Mouse (Mus musculus) CH12.LX (cell line): ENCODE data around the gene Hacl1. TPM values are rescaled to one million over a fixed set of nuclear protein-coding genes. Genes with fewer than 3 reads are reported as not detected.

Source experiments
- DNase-seq: peaks from one replicate; pipeline ENCODE4 v3.0.0-alpha.2; 2013; ENCODE audit errors: extremely low read depth
- H3K27ac ChIP-seq: 2 replicates; pipeline ENCODE4 v1.5.1; 2012; ENCODE audit warnings: low read depth, mild to moderate bottlenecking, control low read depth, moderate library complexity; ENCODE audit not compliant: insufficient read depth
- H3K27me3 ChIP-seq: replicated peaks from 2 replicates; pipeline ENCODE3; 2012; ENCODE audit warnings: inconsistent platforms
- H3K36me3 ChIP-seq, 2 experiments: replicated peaks in 1 of 2; 2 replicates each; pipeline versions ENCODE3 to v1.6.1; 2012; ENCODE audit warnings: inconsistent platforms in 1 of 2, low read length in 1 of 2, mild to moderate bottlenecking in 1 of 2, mixed read lengths in 1 of 2, moderate library complexity in 1 of 2; ENCODE audit not compliant: control insufficient read depth in 1 of 2, insufficient read depth in 1 of 2
- H3K4me1 ChIP-seq, 2 experiments: 2 replicates each; pipeline ENCODE4 v1.6.1; 2012; ENCODE audit warnings: inconsistent platforms in 1 of 2, moderate library complexity in 1 of 2; ENCODE audit not compliant: insufficient read depth in 2 of 2, control insufficient read depth in 1 of 2
- H3K4me2 ChIP-seq: 2 replicates; pipeline ENCODE4 v1.6.1; 2012; ENCODE audit warnings: low read depth, mild to moderate bottlenecking, control low read depth; ENCODE audit not compliant: poor library complexity, insufficient read depth, severe bottlenecking
- H3K4me3 ChIP-seq, 3 experiments: fragments of 150-350 bp in 1 of 3; sonication (generic) in 1 of 3; replicated peaks in 1 of 3; 2 replicates each; pipeline versions ENCODE3 to v1.5.1; 2011 to 2012; ENCODE audit warnings: low read depth in 2 of 3, low read length in 2 of 3, mild to moderate bottlenecking in 2 of 3, moderate library complexity in 2 of 3, control low read depth in 1 of 3, improper control_type of control experiment in 1 of 3, inconsistent platforms in 1 of 3, mixed read lengths in 1 of 3; ENCODE audit not compliant: poor library complexity in 1 of 3
- H3K79me2 ChIP-seq: replicated peaks from 2 replicates; pipeline ENCODE4 v1.6.1; 2012; ENCODE audit warnings: mild to moderate bottlenecking, moderate library complexity; ENCODE audit not compliant: control insufficient read depth, poor library complexity, insufficient read depth, severe bottlenecking; ENCODE audit errors: extremely low read depth
- H3K9ac ChIP-seq: 2 replicates; pipeline ENCODE4 v1.6.1; 2012; ENCODE audit warnings: low read depth, mild to moderate bottlenecking, control low read depth, moderate library complexity; ENCODE audit not compliant: insufficient read depth
- H3K9me3 ChIP-seq: replicated peaks from 2 replicates; pipeline ENCODE3; 2012; ENCODE audit warnings: low read length, inconsistent platforms, mixed read lengths
- BHLHE40 ChIP-seq: IDR thresholded peaks from 2 replicates; pipeline ENCODE4 v1.6.1; 2011; ENCODE audit warnings: mild to moderate bottlenecking, low read depth, low read length, improper control_type of control experiment
- CHD1 ChIP-seq: IDR thresholded peaks from 2 replicates; pipeline ENCODE4 v1.6.1; 2012; ENCODE audit warnings: low read depth, low read length, improper control_type of control experiment, inconsistent platforms
- CHD2 ChIP-seq: IDR thresholded peaks from 2 replicates; pipeline ENCODE4 v1.6.1; 2011; ENCODE audit warnings: low read length, improper control_type of control experiment
- CTCF ChIP-seq, 2 experiments: IDR thresholded peaks in 1 of 2; conservative IDR thresholded peaks in 1 of 2; 2 replicates each; pipeline ENCODE4 v1.5.1; 2011 to 2012; ENCODE audit warnings: low read depth in 2 of 2, low read length in 2 of 2, improper control_type of control experiment in 1 of 2, inconsistent platforms in 1 of 2, mild to moderate bottlenecking in 1 of 2, moderate library complexity in 1 of 2
- E2F4 ChIP-seq: IDR thresholded peaks from 2 replicates; pipeline ENCODE4 v1.6.1; 2011; ENCODE audit warnings: low read depth, low read length, improper control_type of control experiment; ENCODE audit not compliant: insufficient replicate concordance
- ELF1 ChIP-seq: IDR thresholded peaks from 2 replicates; pipeline ENCODE4 v1.6.1; 2014; ENCODE audit warnings: low read depth, mild to moderate bottlenecking, inconsistent platforms, low read length, improper control_type of control experiment
- EP300 ChIP-seq: IDR thresholded peaks from 2 replicates; pipeline ENCODE4 v1.6.1; 2011; ENCODE audit warnings: low read length, improper control_type of control experiment
- ETS1 ChIP-seq: conservative IDR thresholded peaks from 2 replicates; pipeline ENCODE4 v1.6.1; 2012; ENCODE audit warnings: low read depth, mild to moderate bottlenecking, inconsistent platforms, low read length, improper control_type of control experiment, moderate library complexity
- GABPA ChIP-seq: IDR thresholded peaks from 2 replicates; pipeline ENCODE4 v1.6.1; 2012; ENCODE audit warnings: low read depth, low read length, improper control_type of control experiment, inconsistent platforms; ENCODE audit not compliant: insufficient replicate concordance
- HCFC1 ChIP-seq: IDR thresholded peaks from 2 replicates; pipeline ENCODE4 v1.6.1; 2012; ENCODE audit warnings: low read depth, mild to moderate bottlenecking, inconsistent platforms, low read length, improper control_type of control experiment
- IRF4 ChIP-seq: IDR thresholded peaks from 2 replicates; pipeline ENCODE4 v1.6.1; 2014; ENCODE audit warnings: low read depth, mild to moderate bottlenecking, inconsistent platforms, low read length, improper control_type of control experiment
- JUN ChIP-seq: IDR thresholded peaks from 2 replicates; pipeline ENCODE4 v1.6.1; 2011; ENCODE audit warnings: low read depth, mild to moderate bottlenecking, low read length, improper control_type of control experiment, moderate library complexity; ENCODE audit not compliant: insufficient read depth
- JUND ChIP-seq: conservative IDR thresholded peaks from 2 replicates; pipeline ENCODE4 v1.6.1; 2011; ENCODE audit warnings: low read depth, low read length, improper control_type of control experiment
- KAT2A ChIP-seq: IDR thresholded peaks from 2 replicates; pipeline ENCODE4 v1.6.1; 2012; ENCODE audit warnings: low read length, improper control_type of control experiment, inconsistent platforms; ENCODE audit not compliant: insufficient replicate concordance
- MAFK ChIP-seq: IDR thresholded peaks from 2 replicates; pipeline ENCODE4 v1.6.1; 2011; ENCODE audit warnings: low read length, improper control_type of control experiment; ENCODE audit not compliant: insufficient replicate concordance
- MAX ChIP-seq: IDR thresholded peaks from 2 replicates; pipeline ENCODE4 v1.6.1; 2011; ENCODE audit warnings: low read length, improper control_type of control experiment
- MAZ ChIP-seq: IDR thresholded peaks from 2 replicates; pipeline ENCODE4 v1.6.1; 2012; ENCODE audit warnings: low read depth, mild to moderate bottlenecking, inconsistent platforms, low read length, improper control_type of control experiment, moderate library complexity
- MEF2A ChIP-seq: IDR thresholded peaks from 2 replicates; pipeline ENCODE4 v1.6.1; 2014; ENCODE audit warnings: low read depth, mild to moderate bottlenecking, inconsistent platforms, low read length, improper control_type of control experiment, borderline replicate concordance
- MXI1 ChIP-seq: IDR thresholded peaks from 2 replicates; pipeline ENCODE4 v1.6.1; 2011; ENCODE audit warnings: mild to moderate bottlenecking, low read depth, low read length, improper control_type of control experiment
- MYC ChIP-seq: IDR thresholded peaks from 2 replicates; pipeline ENCODE4 v1.6.1; 2011; ENCODE audit warnings: low read depth, mild to moderate bottlenecking, improper control_type of control experiment, low read length
- NELFE ChIP-seq: IDR thresholded peaks from 2 replicates; pipeline ENCODE4 v1.6.1; 2011; ENCODE audit warnings: low read depth, low read length, improper control_type of control experiment
- NRF1 ChIP-seq: IDR thresholded peaks from 2 replicates; pipeline ENCODE4 v1.6.1; 2014; ENCODE audit warnings: low read depth, mild to moderate bottlenecking, inconsistent platforms, low read length, improper control_type of control experiment, moderate library complexity
- PAX5 ChIP-seq: IDR thresholded peaks from 2 replicates; pipeline ENCODE4 v1.6.1; 2012; ENCODE audit warnings: low read length, inconsistent platforms, mixed read lengths
- POLR2A ChIP-seq: IDR thresholded peaks from 2 replicates; pipeline ENCODE4 v1.6.1; 2011; ENCODE audit warnings: low read depth, mild to moderate bottlenecking, improper control_type of control experiment, low read length
- POLR2AphosphoS2 ChIP-seq: IDR thresholded peaks from 2 replicates; pipeline ENCODE4 v1.6.1; 2011; ENCODE audit warnings: low read depth, low read length, improper control_type of control experiment
- RAD21 ChIP-seq: IDR thresholded peaks from 2 replicates; pipeline ENCODE4 v1.6.1; 2011; ENCODE audit warnings: low read depth, mild to moderate bottlenecking, low read length, improper control_type of control experiment, moderate library complexity
- RCOR1 ChIP-seq: conservative IDR thresholded peaks from 2 replicates; pipeline ENCODE4 v1.6.1; 2012; ENCODE audit warnings: low read depth, mild to moderate bottlenecking, inconsistent platforms, low read length, improper control_type of control experiment
- SIN3A ChIP-seq: IDR thresholded peaks from 2 replicates; pipeline ENCODE4 v1.6.1; 2012; ENCODE audit warnings: low read length, improper control_type of control experiment, inconsistent platforms
- SMC3 ChIP-seq: IDR thresholded peaks from 2 replicates; pipeline ENCODE4 v1.6.1; 2011; ENCODE audit warnings: low read depth, low read length, improper control_type of control experiment
- TBP ChIP-seq: conservative IDR thresholded peaks from 2 replicates; pipeline ENCODE4 v1.6.1; 2011; ENCODE audit warnings: low read depth, low read length, improper control_type of control experiment
- TCF12 ChIP-seq: IDR thresholded peaks from 2 replicates; pipeline ENCODE4 v1.6.1; 2014; ENCODE audit warnings: low read depth, mild to moderate bottlenecking, inconsistent platforms, low read length, improper control_type of control experiment
- UBTF ChIP-seq: IDR thresholded peaks from 2 replicates; pipeline ENCODE4 v1.6.1; 2012; ENCODE audit warnings: low read depth, mild to moderate bottlenecking, inconsistent platforms, low read length, improper control_type of control experiment, moderate library complexity
- USF1 ChIP-seq: IDR thresholded peaks from 2 replicates; pipeline ENCODE4 v1.6.1; 2014; ENCODE audit warnings: low read depth, mild to moderate bottlenecking, inconsistent platforms, low read length, improper control_type of control experiment
- USF2 ChIP-seq: conservative IDR thresholded peaks from 2 replicates; pipeline ENCODE4 v1.6.1; 2011; ENCODE audit warnings: low read depth, low read length, improper control_type of control experiment
- ZC3H11A ChIP-seq: IDR thresholded peaks from 2 replicates; pipeline ENCODE4 v1.6.1; 2012; ENCODE audit warnings: low read depth, mild to moderate bottlenecking, inconsistent platforms, low read length, improper control_type of control experiment
- ZKSCAN1 ChIP-seq: IDR thresholded peaks from 2 replicates; pipeline ENCODE4 v1.6.1; 2012; ENCODE audit warnings: low read depth, inconsistent platforms, low read length, improper control_type of control experiment, borderline replicate concordance
- ZMIZ1 ChIP-seq: IDR thresholded peaks from 2 replicates; pipeline ENCODE4 v1.6.1; 2012; ENCODE audit warnings: low read depth, mild to moderate bottlenecking, inconsistent platforms, low read length, improper control_type of control experiment
- ZNF384 ChIP-seq: IDR thresholded peaks from 2 replicates; pipeline ENCODE4 v1.6.1; 2012; ENCODE audit warnings: low read depth, low read length, improper control_type of control experiment, inconsistent platforms
- dilution Hi-C: fragments of 300-500 bp; cut with MboI; formaldehyde crosslinking; loops from 2 replicates; pipeline ENCODE4 v1.14.3; 2020; ENCODE audit warnings: low sequenced_read_pairs; ENCODE audit not compliant: extremely low pct_unique_long_range_greater_than_20kb, extremely low pct_ligation_motif_present
- in situ Hi-C: fragments of 300-500 bp; cut with MboI; formaldehyde crosslinking; loops from 3 replicates; pipeline ENCODE4 v1.14.3; 2019; ENCODE audit warnings: low sequenced_read_pairs, low pct_ligation_motif_present, low pct_unique_long_range_greater_than_20kb, mixed read lengths
- polyA plus RNA-seq: library from polyadenylated mRNA; unstranded; fragments of >175 nt; gene quantifications from 2 replicates; pipeline ENCODE4 v1.2.1, GENCODE M21; 2012; ENCODE audit warnings: low read depth; ENCODE audit not compliant: insufficient read length
- total RNA-seq, 2 experiments: library from RNA; depleted of rRNA; stranded (reverse); fragments of 300-350 nt in 1 of 2; fragments of >200 nt in 1 of 2; gene quantifications; 2 replicates each; pipeline ENCODE4 v1.2.3; 2012 to 2014

The Hacl1 gene
- total and polyA plus RNA-seq, 3 experiments, result 13.6 to 22.6 (median 20.2) TPM

GRCm38 (mm10) chr14:31661671-31662554 is 20.8 kb upstream of the Hacl1 start:
- H3K4me2 ChIP-seq, result peak overlapping the region; percentile 46
- dilution Hi-C loops, result no loop called here
- peak overlapping the region; percentile 26 to 37 (median 32) for H3K4me3 ChIP-seq
- in situ Hi-C loops, result no loop called here
- no peaks in the 10 kb centered on the region for H3K27me3 ChIP-seq
- peaks cover 39 to 92% of the 10 kb centered on the region in 2 experiments for H3K4me1 ChIP-seq
- H3K79me2 ChIP-seq, result no peaks in the 10 kb centered on the region; the same call in 1 of the 2 replicates
- peak overlapping the region; percentile 59 for H3K9ac ChIP-seq
- peaks cover 3 to 19% of the 10 kb centered on the region in 2 experiments for H3K36me3 ChIP-seq
- peak overlapping the region; percentile 80 for H3K27ac ChIP-seq
- peak; percentile 71 for DNase-seq
- peaks cover 4% of the 10 kb centered on the region for H3K9me3 ChIP-seq
- peak in 1 of 2 experiments; percentile 13; a peak in 1 of 4 replicates for TF ChIP-seq CTCF (conservative IDR thresholded peaks at IDR 0.05 in 1 of 2, IDR thresholded peaks at IDR 0.05 in 1 of 2; ENCODE audit: low read depth in 2 of 2, low read length in 2 of 2)
- TF ChIP-seq TCF12, result peak; percentile 54; the same call in 1 of the 2 replicates
- TF ChIP-seq CHD2, result no peak
- TF ChIP-seq IRF4, result no peak; the same call in 1 of the 2 replicates
- TF ChIP-seq HCFC1, result no peak
- TF ChIP-seq USF2, result no peak
- TF ChIP-seq EP300, result no peak
- TF ChIP-seq ZNF384, result no peak
- TF ChIP-seq ZKSCAN1, result no peak
- no peak for TF ChIP-seq ZC3H11A
- no peak for TF ChIP-seq UBTF
- peak; percentile 64 for TF ChIP-seq NELFE
- no peak for TF ChIP-seq USF1
- TF ChIP-seq MAZ, result no peak
- 0 out of 2 replicates have a peak, but pooled peaks have one; percentile 9 for TF ChIP-seq MEF2A
- no peak for TF ChIP-seq E2F4
- TF ChIP-seq NRF1, result peak; percentile 85
- 0 out of 2 replicates have a peak, but pooled peaks have one; percentile 47 for TF ChIP-seq TBP
- TF ChIP-seq ZMIZ1, result 0 out of 2 replicates have a peak, but pooled peaks have one; percentile 23
- TF ChIP-seq MXI1, result 0 out of 2 replicates have a peak, but pooled peaks have one; percentile 62
- no peak for TF ChIP-seq MYC
- TF ChIP-seq SIN3A, result 0 out of 2 replicates have a peak, but pooled peaks have one; percentile 20
- no peak for TF ChIP-seq PAX5
- TF ChIP-seq JUND, result no peak
- no peak for TF ChIP-seq JUN
- no peak for TF ChIP-seq CHD1
- no peak for TF ChIP-seq ELF1
- no peak; the same call in none of the 2 replicates for TF ChIP-seq RAD21
- TF ChIP-seq POLR2AphosphoS2, result no peak
- TF ChIP-seq POLR2A, result peak; percentile 51
- TF ChIP-seq RCOR1, result no peak
- no peak for TF ChIP-seq BHLHE40
- no peak for TF ChIP-seq MAFK
- TF ChIP-seq SMC3, result no peak
- no peak for TF ChIP-seq GABPA
- TF ChIP-seq KAT2A, result no peak
- TF ChIP-seq MAX, result peak; percentile 28; the same call in 1 of the 2 replicates
- no peak for TF ChIP-seq ETS1
